Comparison of ENCODE assay signal across 8 mouse cellular contexts in the genomic region with DNA sequence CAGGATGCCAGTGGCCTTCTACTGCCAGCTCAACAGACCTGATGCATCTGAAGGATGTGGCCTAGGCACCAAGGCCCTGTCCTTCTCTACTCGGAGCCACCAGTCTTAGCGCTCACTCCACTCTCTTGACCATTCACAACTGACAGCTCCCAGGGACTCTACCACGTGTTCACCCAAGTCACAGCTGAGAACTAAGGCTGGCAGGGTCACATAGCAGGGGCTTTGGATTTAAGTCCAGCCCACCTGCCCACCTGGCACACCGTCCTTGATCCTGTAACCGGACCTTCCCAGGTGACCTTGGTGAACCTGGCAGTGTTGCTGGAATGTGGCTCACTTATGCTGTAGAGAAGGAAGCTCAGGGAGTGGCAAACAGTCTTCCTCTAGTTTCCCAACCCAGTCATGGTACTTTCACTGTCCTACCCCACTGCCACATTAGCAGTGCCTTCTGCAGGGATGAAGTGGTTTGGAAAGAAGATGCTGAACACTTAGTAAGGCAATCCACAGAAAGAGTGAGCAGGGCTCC. TPM values are rescaled to one million over a fixed set of nuclear protein-coding genes. Genes with fewer than 3 reads are reported as not detected.
DNase-seq lines count a peak whose midpoint lies in the region; ATAC-seq and TF ChIP-seq lines count a peak whose summit lies in the region.

No protein-coding gene starts in this region.

- no peak for DNase-seq in heart, postnatal 14 days
- no peak for DNase-seq in hindbrain, postnatal 0 days (ENCODE audit: low spot score)
- DNase-seq in adipocyte (ENCODE audit: low spot score), result no peak
- no peak for DNase-seq in adrenal gland, adult 18-20 months (ENCODE audit: low spot score in 2 of 2)
- no peak for DNase-seq in c-Kit-positive CD71-positive TER-119-positive erythroid progenitor cells, embryonic 14.5 days (ENCODE audit: low spot score)

- 58% methylated on average over 5 of the region's 5 CpGs for WGBS in heart, embryonic 13.5 days
- WGBS in embryonic facial prominence, embryonic 13.5 days, result 49% methylated on average over 5 of the region's 5 CpGs
- 51% methylated on average over 5 of the region's 5 CpGs for WGBS in hindbrain, postnatal 0 days
- WGBS in midbrain, embryonic 12.5 days, result 68% methylated on average over 5 of the region's 5 CpGs

- H3K9me3 ChIP-seq in heart, embryonic 13.5 days, result no peaks in the 10 kb centered on the region
- H3K9me3 ChIP-seq in embryonic facial prominence, embryonic 13.5 days, result no peaks in the 10 kb centered on the region
- H3K9me3 ChIP-seq in hindbrain, postnatal 0 days (ENCODE audit: low read length), result no peaks in the 10 kb centered on the region
- H3K9me3 ChIP-seq in midbrain, embryonic 12.5 days, result no peaks in the 10 kb centered on the region

- ATAC-seq in heart, embryonic 13.5 days (ENCODE audit: extremely low read depth, insufficient number of reproducible peaks, low FRiP score, low TSS enrichment), result no peak
- no peak for ATAC-seq in embryonic facial prominence, embryonic 13.5 days (ENCODE audit: insufficient number of reproducible peaks, insufficient read depth, low FRiP score, low TSS enrichment, low read depth)
- no peak for ATAC-seq in hindbrain, postnatal 0 days
- peak; percentile 17; the same call in 1 of the 2 replicates for ATAC-seq in midbrain, embryonic 12.5 days (ENCODE audit: low FRiP score, low read depth)

- H3K4me1 ChIP-seq in heart, embryonic 13.5 days, result peaks cover 49% of the 10 kb centered on the region
- peaks cover 55% of the 10 kb centered on the region for H3K4me1 ChIP-seq in embryonic facial prominence, embryonic 13.5 days
- peaks cover 12% of the 10 kb centered on the region for H3K4me1 ChIP-seq in hindbrain, postnatal 0 days (ENCODE audit: insufficient read depth, low read length)
- peaks cover 48% of the 10 kb centered on the region for H3K4me1 ChIP-seq in midbrain, embryonic 12.5 days

- no peak for TF ChIP-seq CTCF in hindbrain, postnatal 0 days (IDR thresholded peaks at IDR 0.05; ENCODE audit: low read depth)

- no peaks in the 10 kb centered on the region; the same call in 1 of the 2 replicates for H3K36me3 ChIP-seq in heart, embryonic 13.5 days
- H3K36me3 ChIP-seq in embryonic facial prominence, embryonic 13.5 days, result no peaks in the 10 kb centered on the region; the same call in 1 of the 2 replicates
- H3K36me3 ChIP-seq in hindbrain, postnatal 0 days (ENCODE audit: insufficient read depth, low read length), result no peaks in the 10 kb centered on the region
- no peaks in the 10 kb centered on the region for H3K36me3 ChIP-seq in midbrain, embryonic 12.5 days

- peak overlapping the region; percentile 92 for H3K27ac ChIP-seq in heart, embryonic 13.5 days (replicated peaks)
- H3K27ac ChIP-seq in embryonic facial prominence, embryonic 13.5 days, result peak overlapping the region; percentile 94
- H3K27ac ChIP-seq in hindbrain, postnatal 0 days, result peak overlapping the region; percentile 21
- peak overlapping the region; percentile 86 for H3K27ac ChIP-seq in midbrain, embryonic 12.5 days (replicated peaks)

- H3K27me3 ChIP-seq in heart, embryonic 13.5 days (replicated peaks), result no peaks in the 10 kb centered on the region
- H3K27me3 ChIP-seq in embryonic facial prominence, embryonic 13.5 days, result no peaks in the 10 kb centered on the region
- no peaks in the 10 kb centered on the region for H3K27me3 ChIP-seq in hindbrain, postnatal 0 days (ENCODE audit: insufficient read depth, low read length)
- H3K27me3 ChIP-seq in midbrain, embryonic 12.5 days, result 0 out of 2 replicates have a peak, but pooled peaks cover 6% of the 10 kb centered on the region

- intact Hi-C loops in heart, postnatal 14 days (cut with DNase I), result loop anchor here (5.0 kb wide), 1 partner anchor 187 kb away; no protein-coding TSS in a partner anchor

- H3K9ac ChIP-seq in heart, embryonic 13.5 days, result peak overlapping the region; percentile 71
- peak overlapping the region; percentile 87; the same call in 1 of the 2 replicates for H3K9ac ChIP-seq in embryonic facial prominence, embryonic 13.5 days
- no peak overlapping the region for H3K9ac ChIP-seq in hindbrain, postnatal 0 days (replicated peaks; ENCODE audit: low read length)
- H3K9ac ChIP-seq in midbrain, embryonic 12.5 days (replicated peaks), result peak overlapping the region; percentile 1; the same call in 1 of the 2 replicates

- H3K4me3 ChIP-seq in heart, embryonic 13.5 days, result peak overlapping the region; percentile 66
- H3K4me3 ChIP-seq in embryonic facial prominence, embryonic 13.5 days, result peak overlapping the region; percentile 72
- H3K4me3 ChIP-seq in hindbrain, postnatal 0 days (ENCODE audit: low read length), result no peak overlapping the region
- peak overlapping the region; percentile 46; the same call in 1 of the 2 replicates for H3K4me3 ChIP-seq in midbrain, embryonic 12.5 days

- H3K4me2 ChIP-seq in heart, embryonic 13.5 days, result peak overlapping the region; percentile 88
- peak overlapping the region; percentile 93 for H3K4me2 ChIP-seq in embryonic facial prominence, embryonic 13.5 days
- H3K4me2 ChIP-seq in hindbrain, postnatal 0 days (ENCODE audit: low read depth, low read length), result peak overlapping the region; percentile 52
- H3K4me2 ChIP-seq in midbrain, embryonic 12.5 days (replicated peaks), result peak overlapping the region; percentile 73

RNA-seq across cellular contexts. Expression of a gene that starts 0.6 kb away (rescaled TPM):
- polyA plus RNA-seq in heart, embryonic 13.5 days (2015; fragmentation: Nextera tagmentation; extraction: Ambion mirVana), result 55.4 and 59.0 TPM in 2 replicates
- total RNA-seq in heart, postnatal 14 days (2021), result 10 to 100 TPM; 83.2 to 85.0 TPM
- 37.9 and 38.4 TPM in 2 replicates for polyA plus RNA-seq in embryonic facial prominence, embryonic 13.5 days (2015; fragmentation: Nextera tagmentation; extraction: Ambion mirVana)
- 16.3 and 22.0 TPM in 2 replicates for total RNA-seq in hindbrain, postnatal 0 days (2014; rRNA removed)
- 9.3 and 11.5 TPM in 2 replicates for polyA plus RNA-seq in hindbrain, postnatal 0 days (2015; fragmentation: Nextera tagmentation; extraction: Ambion mirVana)
- polyA plus RNA-seq in midbrain, embryonic 12.5 days (2016; fragmentation: Nextera tagmentation; extraction: Ambion mirVana), result 26.5 and 31.5 TPM in 2 replicates
- 10 to 100 TPM; 19.6 to 29.9 TPM for total RNA-seq in adrenal gland, adult 18-20 months (2021)

Comparison
In these comparisons a context has a peak if more than half of its experiments do, and no peak if none do; other contexts are left out.
1. H3K27ac ChIP-seq: peak in every context shown above with its lines; median percentile 94 in embryonic facial prominence, embryonic 13.5 days; 92 in heart, embryonic 13.5 days; 86 in midbrain, embryonic 12.5 days; 21 in hindbrain, postnatal 0 days.